Mouse (Mus musculus) embryonic fibroblast, embryonic 13.5 days (primary cell): Measurements from ENCODE around the gene Myo18a.

ENCODE experiments used
- CTCF ChIP-seq: IDR thresholded peaks from 2 replicates; pipeline ENCODE4 v1.5.1; 2011; ENCODE audit warnings: mild to moderate bottlenecking, control low read depth, low read length, moderate library complexity, borderline replicate concordance; ENCODE audit not compliant: insufficient read depth
- POLR2A ChIP-seq: IDR thresholded peaks from 2 replicates; pipeline ENCODE4 v1.6.1; 2011; ENCODE audit warnings: low read depth, mild to moderate bottlenecking, control low read depth, low read length, moderate library complexity

DNA sequence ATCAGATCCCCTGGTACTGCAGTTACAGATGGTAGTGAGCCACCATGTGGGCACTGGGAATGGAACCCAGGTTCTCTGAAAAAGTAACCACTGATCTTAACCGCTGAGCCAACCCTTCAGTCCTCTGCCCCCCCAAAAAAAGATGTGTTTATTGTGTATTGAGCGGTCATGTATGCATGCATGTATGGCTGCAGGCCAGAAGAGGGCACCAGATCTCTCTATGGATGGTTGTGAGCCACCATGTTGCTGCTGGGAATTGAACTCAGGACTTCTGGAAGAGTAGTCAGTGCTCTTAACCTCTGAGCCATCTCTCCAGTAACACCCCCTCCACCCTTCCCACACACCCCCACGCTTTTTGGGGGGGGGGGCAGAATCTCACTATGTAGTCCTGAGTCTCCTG, 72.1 kb downstream of the Myo18a start:
- TF ChIP-seq POLR2A (no peak), CTCF (no peak)
